ENCODE assay signal across 8 mouse cellular contexts in genomic region chr11:78190041-78190440, GRCm38 (mm10). TPM values are rescaled to one million over a fixed set of nuclear protein-coding genes. Genes with fewer than 3 reads are reported as not detected.
DNase-seq lines count a peak whose midpoint lies in the region; ATAC-seq and TF ChIP-seq lines count a peak whose summit lies in the region.
"Had no signal": no experiment of that assay in that cellular context is flagged by ENCODE, and none has a peak within 500 bp of the region (broad histone marks: within the 10 kb centered on the region; RNA-seq: fewer than 3 reads in every experiment).

No protein-coding gene starts in this region.

- ATAC-seq in embryonic facial prominence, embryonic 14.5 days (ENCODE audit: low read depth), result no peak
- ATAC-seq in midbrain, embryonic 12.5 days (ENCODE audit: low FRiP score, low read depth), result no peak

- 56% methylated on average over 6 of the region's 6 CpGs for WGBS in embryonic facial prominence, embryonic 14.5 days
- 32% methylated on average over 6 of the region's 6 CpGs for WGBS in kidney, adult 2 months
- 73% methylated on average over 6 of the region's 6 CpGs for WGBS in midbrain, embryonic 12.5 days

- peak overlapping the region; percentile 69 for H3K4me3 ChIP-seq in embryonic facial prominence, embryonic 14.5 days (ENCODE audit: low read depth, low read length)
- H3K4me3 ChIP-seq in kidney, adult 2 months (ENCODE audit: insufficient read depth, low read depth, low read length), result peak overlapping the region; percentile 87
- H3K4me3 ChIP-seq in midbrain, embryonic 12.5 days, result peak overlapping the region; percentile 71

- peaks cover 20% of the 10 kb centered on the region for H3K4me1 ChIP-seq in embryonic facial prominence, embryonic 14.5 days (ENCODE audit: control insufficient read depth, insufficient read depth, low read length)
- H3K4me1 ChIP-seq in kidney, adult 2 months (ENCODE audit: control insufficient read depth, insufficient read depth, low read length), result peaks cover 16% of the 10 kb centered on the region
- H3K4me1 ChIP-seq in midbrain, embryonic 12.5 days, result peaks cover 25% of the 10 kb centered on the region

- peak overlapping the region; percentile 94 for H3K9ac ChIP-seq in embryonic facial prominence, embryonic 14.5 days (ENCODE audit: low read depth, low read length)
- H3K9ac ChIP-seq in midbrain, embryonic 12.5 days (replicated peaks), result 0 out of 2 replicates have a peak overlapping the region, but pooled peaks have one; percentile 84

- H3K27me3 ChIP-seq in embryonic facial prominence, embryonic 14.5 days (replicated peaks; ENCODE audit: control insufficient read depth, insufficient read depth, low read length), result no peaks in the 10 kb centered on the region
- H3K27me3 ChIP-seq in kidney, adult 2 months (replicated peaks; ENCODE audit: control insufficient read depth, insufficient read depth, low read length), result no peaks in the 10 kb centered on the region
- no peaks in the 10 kb centered on the region for H3K27me3 ChIP-seq in midbrain, embryonic 12.5 days

- no peaks in the 10 kb centered on the region for H3K9me3 ChIP-seq in embryonic facial prominence, embryonic 14.5 days (ENCODE audit: control insufficient read depth, low read length)
- H3K9me3 ChIP-seq in midbrain, embryonic 12.5 days, result no peaks in the 10 kb centered on the region

- H3K4me2 ChIP-seq in embryonic facial prominence, embryonic 14.5 days (ENCODE audit: low read depth, low read length), result peak overlapping the region; percentile 70
- H3K4me2 ChIP-seq in midbrain, embryonic 12.5 days (replicated peaks), result peak overlapping the region; percentile 67

- peak overlapping the region; percentile 98 for H3K27ac ChIP-seq in embryonic facial prominence, embryonic 14.5 days (replicated peaks; ENCODE audit: low read depth, low read length)
- peak overlapping the region; percentile 90 for H3K27ac ChIP-seq in kidney, adult 2 months (ENCODE audit: insufficient read depth, low read depth, low read length)
- peak overlapping the region; percentile 92 for H3K27ac ChIP-seq in midbrain, embryonic 12.5 days (replicated peaks)

- H3K36me3 ChIP-seq in embryonic facial prominence, embryonic 14.5 days (ENCODE audit: control insufficient read depth, insufficient read depth, low read length), result peaks cover 33% of the 10 kb centered on the region
- no peaks in the 10 kb centered on the region for H3K36me3 ChIP-seq in kidney, adult 2 months (ENCODE audit: control insufficient read depth, insufficient read depth, low read length)
- H3K36me3 ChIP-seq in midbrain, embryonic 12.5 days, result peaks cover 24% of the 10 kb centered on the region

- TF ChIP-seq POLR2A in kidney, adult 2 months (IDR thresholded peaks at IDR 0.05; ENCODE audit: low read depth, low read length), result no peak

- DNase-seq in ZHBTc4 (ENCODE audit: low read depth, low spot score), result peak; percentile 51
- no peak for DNase-seq in embryonic facial prominence, embryonic 14.5 days (ENCODE audit: low spot score)
- peak; percentile 92 for DNase-seq in kidney, adult 2 months
- no peak for DNase-seq in cerebellum, adult 11-12 months
- no peak for DNase-seq in gastrocnemius, adult 8-10 months (ENCODE audit: low spot score in 2 of 2)
- no peak for DNase-seq in adrenal gland, postnatal 10 days

- no peak for TF ChIP-seq CTCF in kidney, adult 2 months (conservative IDR thresholded peaks at IDR 0.05; ENCODE audit: insufficient read depth, insufficient read length, low read depth, low read length)

RNA-seq across cellular contexts. Expression of gene Rab34, which starts 1.8 kb away (rescaled TPM):
- polyA plus RNA-seq in embryonic facial prominence, embryonic 14.5 days (2014; fragmentation: Nextera tagmentation; extraction: Ambion mirVana), result 136 and 156 TPM in 2 replicates
- 78.1 and 92.4 TPM in 2 replicates for polyA plus RNA-seq in kidney, adult 2 months (2012; rRNA removed)
- polyA plus RNA-seq in midbrain, embryonic 12.5 days (2016; fragmentation: Nextera tagmentation; extraction: Ambion mirVana), result 54.9 and 68.1 TPM in 2 replicates
- total RNA-seq in gastrocnemius, adult 8-10 months (2022), result 1 to 10 TPM; 1.6 to 5.5 (median 3.4) TPM
- 100 to 1,000 TPM in 1 of 2 experiments, 10 to 100 TPM in 1; 93.0 to 100 TPM for total RNA-seq in adrenal gland, postnatal 10 days (2021)
- total RNA-seq: neutrophil, adult 5-6 weeks had no signal

RNA-seq across cellular contexts. Expression of gene Proca1, which starts 3.2 kb away (rescaled TPM):
- 2.4 and 2.7 TPM in 2 replicates for polyA plus RNA-seq in embryonic facial prominence, embryonic 14.5 days (2014; fragmentation: Nextera tagmentation; extraction: Ambion mirVana)
- polyA plus RNA-seq in kidney, adult 2 months (2012; rRNA removed), result 1.2 and 1.8 TPM in 2 replicates
- polyA plus RNA-seq in midbrain, embryonic 12.5 days (2016; fragmentation: Nextera tagmentation; extraction: Ambion mirVana), result 1.4 and 2.3 TPM in 2 replicates
- total RNA-seq in gastrocnemius, adult 8-10 months (2022), result under 1 TPM; 0.34 to 0.88 (median 0.52) TPM
- total RNA-seq in adrenal gland, postnatal 10 days (2021), result 10 to 100 TPM; 14.8 to 18.1 TPM
- total RNA-seq: neutrophil, adult 5-6 weeks had no signal

RNA-seq across cellular contexts. Expression of gene Rpl23a, which starts 6.7 kb away (rescaled TPM):
- 1,626 and 1,746 TPM in 2 replicates for polyA plus RNA-seq in embryonic facial prominence, embryonic 14.5 days (2014; fragmentation: Nextera tagmentation; extraction: Ambion mirVana)
- polyA plus RNA-seq in kidney, adult 2 months (2012; rRNA removed), result 153 and 278 TPM in 2 replicates
- polyA plus RNA-seq in midbrain, embryonic 12.5 days (2016; fragmentation: Nextera tagmentation; extraction: Ambion mirVana), result 905 and 958 TPM in 2 replicates
- total RNA-seq in gastrocnemius, adult 8-10 months (2022), result 100 to 1,000 TPM; 671 to 835 (median 744) TPM
- 1,000 to 10,000 TPM; 1,780 to 1,853 TPM for total RNA-seq in adrenal gland, postnatal 10 days (2021)

RNA-seq across cellular contexts. Expression of gene Tlcd1, which starts 13.5 kb away (rescaled TPM):
- 22.2 and 23.8 TPM in 2 replicates for polyA plus RNA-seq in embryonic facial prominence, embryonic 14.5 days (2014; fragmentation: Nextera tagmentation; extraction: Ambion mirVana)
- polyA plus RNA-seq in kidney, adult 2 months (2012; rRNA removed), result 78.2 and 144 TPM in 2 replicates
- polyA plus RNA-seq in midbrain, embryonic 12.5 days (2016; fragmentation: Nextera tagmentation; extraction: Ambion mirVana), result 6.0 and 8.0 TPM in 2 replicates
- total RNA-seq in gastrocnemius, adult 8-10 months (2022), result 1 to 10 TPM in 1 of 4 experiments, under 1 TPM in 3; 0.56 to 1.7 (median 0.64) TPM
- 10 to 100 TPM; 34.4 to 45.6 TPM for total RNA-seq in adrenal gland, postnatal 10 days (2021)

RNA-seq across cellular contexts. Expression of gene Nek8, which starts 13.6 kb away (rescaled TPM):
- polyA plus RNA-seq in embryonic facial prominence, embryonic 14.5 days (2014; fragmentation: Nextera tagmentation; extraction: Ambion mirVana), result 10.8 and 12.6 TPM in 2 replicates
- 18.3 and 24.6 TPM in 2 replicates for polyA plus RNA-seq in kidney, adult 2 months (2012; rRNA removed)
- polyA plus RNA-seq in midbrain, embryonic 12.5 days (2016; fragmentation: Nextera tagmentation; extraction: Ambion mirVana), result 8.2 and 9.4 TPM in 2 replicates
- total RNA-seq in gastrocnemius, adult 8-10 months (2022), result under 1 TPM; 0.19 to 0.73 (median 0.50) TPM
- 10 to 100 TPM in 1 of 2 experiments, 1 to 10 TPM in 1; 8.6 to 10.9 TPM for total RNA-seq in adrenal gland, postnatal 10 days (2021)

Comparison
In these comparisons a context has a peak if more than half of its experiments do, and no peak if none do; other contexts are left out.
1. DNase-seq: peak in ZHBTc4 (single experiment) and kidney, adult 2 months (single experiment); none in embryonic facial prominence, embryonic 14.5 days (single experiment), cerebellum, adult 11-12 months (single experiment), gastrocnemius, adult 8-10 months (0 of 2) and adrenal gland, postnatal 10 days (single experiment).
2. Peak in every context shown above with its lines, with median percentiles within 50 percentile points of each other: H3K27ac ChIP-seq and H3K4me3 ChIP-seq.